Mouse (Mus musculus): ENCODE measurements at regions not wholly inside any gene's neighbourhood (a gene's known extent, or its start where the extent isn't known, plus 50 kb on each side); places are given as distances from the start of the nearest gene placed in this dataset.

GRCm38 (mm10) chr13:26714056-26714455 is 55.9 kb downstream of the Hdgfl1 start:
- Histone ChIP-seq H3K4me1 (replicated peaks; ENCODE audit: control insufficient read depth, insufficient read depth, low read length) (no peaks in the 10 kb centered on the region), H3K9me3 (ENCODE audit: control insufficient read depth, low read length) (no peaks in the 10 kb centered on the region), H3K9ac (replicated peaks; ENCODE audit: low read depth, low read length) (no peak overlapping the region), H3K36me3 (ENCODE audit: control insufficient read depth, insufficient read depth) (no peaks in the 10 kb centered on the region), H3K27me3 (replicated peaks; ENCODE audit: control insufficient read depth, insufficient read depth, low read length) (no peaks in the 10 kb centered on the region), H3K4me2 (ENCODE audit: low read length) (no peak overlapping the region), H3K27ac (ENCODE audit: low read length) (no peak overlapping the region), H3K4me3 (replicated peaks; ENCODE audit: low read length) (no peak overlapping the region)
- ATAC-seq: no peak
- WGBS: 87% methylated on average over 5 of the region's 5 CpGs

- no peak overlapping the region for H3K4me2 ChIP-seq (ENCODE audit: low read length)
- H3K36me3 ChIP-seq (ENCODE audit: control insufficient read depth, insufficient read depth): no peaks in the 10 kb centered on the region
- H3K4me1 ChIP-seq (replicated peaks; ENCODE audit: control insufficient read depth, insufficient read depth, low read length): no peaks in the 10 kb centered on the region
- H3K4me3 ChIP-seq (replicated peaks; ENCODE audit: low read length): no peak overlapping the region
- no peak overlapping the region for H3K9ac ChIP-seq (replicated peaks; ENCODE audit: low read depth, low read length)
- no peak overlapping the region for H3K27ac ChIP-seq (ENCODE audit: low read length)
- no peaks in the 10 kb centered on the region for H3K9me3 ChIP-seq (ENCODE audit: control insufficient read depth, low read length)
- WGBS: 31% methylated on average over 4 of the region's 4 CpGs
- no peaks in the 10 kb centered on the region for H3K27me3 ChIP-seq (replicated peaks; ENCODE audit: control insufficient read depth, insufficient read depth, low read length)
- peak; percentile 75 for ATAC-seq
These were observed 70.8 kb downstream of the Hdgfl1 start for GRCm38 (mm10) chr13:26699062-26699684.

GRCm38 (mm10) chr13:26659471-26659870 is 110.5 kb downstream of the Hdgfl1 start:
- Histone ChIP-seq H3K27me3 (replicated peaks; ENCODE audit: control insufficient read depth, insufficient read depth, low read length) (no peaks in the 10 kb centered on the region), H3K4me3 (replicated peaks; ENCODE audit: low read length) (no peak overlapping the region), H3K4me2 (ENCODE audit: low read length) (no peak overlapping the region), H3K4me1 (replicated peaks; ENCODE audit: control insufficient read depth, insufficient read depth, low read length) (peaks cover 9% of the 10 kb centered on the region), H3K9me3 (ENCODE audit: control insufficient read depth, low read length) (no peaks in the 10 kb centered on the region), H3K9ac (replicated peaks; ENCODE audit: low read depth, low read length) (no peak overlapping the region), H3K27ac (ENCODE audit: low read length) (no peak overlapping the region), H3K36me3 (ENCODE audit: control insufficient read depth, insufficient read depth) (no peaks in the 10 kb centered on the region)
- WGBS: 20% methylated on average over 2 of the region's 2 CpGs
- ATAC-seq: no peak

- no peak overlapping the region for H3K4me3 ChIP-seq (replicated peaks; ENCODE audit: low read length)
- no peak overlapping the region for H3K9ac ChIP-seq (replicated peaks; ENCODE audit: low read depth, low read length)
- WGBS: 13% methylated on average over 1 of the region's 1 CpGs
- no peaks in the 10 kb centered on the region for H3K9me3 ChIP-seq (ENCODE audit: control insufficient read depth, low read length)
- no peak overlapping the region for H3K4me2 ChIP-seq (ENCODE audit: low read length)
- no peaks in the 10 kb centered on the region for H3K36me3 ChIP-seq (ENCODE audit: control insufficient read depth, insufficient read depth)
- peak overlapping the region; percentile 76 for H3K27ac ChIP-seq (ENCODE audit: low read length)
- peak; percentile 96 for ATAC-seq
- peaks cover 9% of the 10 kb centered on the region for H3K4me1 ChIP-seq (replicated peaks; ENCODE audit: control insufficient read depth, insufficient read depth, low read length)
- no peaks in the 10 kb centered on the region for H3K27me3 ChIP-seq (replicated peaks; ENCODE audit: control insufficient read depth, insufficient read depth, low read length)
These were observed 112.9 kb downstream of the Hdgfl1 start for GRCm38 (mm10) chr13:26657010-26657611.
